Mouse (Mus musculus): ENCODE results near the gene Tbc1d10c. TPM values are rescaled to one million over a fixed set of nuclear protein-coding genes. Genes with fewer than 3 reads are reported as not detected.

The Tbc1d10c gene
- polyA plus RNA-seq, 1 experiment from 2014 or later = 6.7 TPM

GRCm38 (mm10) chr19:4201291-4201909, 10.3 kb upstream of the Tbc1d10c start, which contains the start of gene Rad9a:
Gene Rad9a, minus strand, starts transcription at chr19:4201662.
- Histone ChIP-seq H3K9ac (peak within 1 kb of the TSS; percentile 75), H3K4me3 (peak within 1 kb of the TSS; percentile 64), H3K4me2 (peak within 1 kb of the TSS; percentile 82), H3K27ac (peak within 1 kb of the TSS; percentile 61), H3K36me3 (peaks cover 21% of the 10 kb centered on the region), H3K27me3 (peaks cover 4% of the 10 kb centered on the region; the same call in 1 of the 2 replicates), H3K4me1 (peaks cover 21% of the 10 kb centered on the region), H3K9me3 (no peaks in the 10 kb centered on the region)
- under 1% methylated on average over 34 of the region's 34 CpGs for WGBS
- peak; percentile 88 for ATAC-seq (ENCODE audit: borderline replicate concordance, extremely low read depth, low FRiP score, low TSS enrichment)

GRCm38 (mm10) chr19:4197180-4197579, 6.1 kb upstream of the Tbc1d10c start:
- Histone ChIP-seq H3K4me3 (no peak overlapping the region), H3K4me2 (no peak overlapping the region), H3K27ac (no peak overlapping the region), H3K9ac (no peak overlapping the region), H3K36me3 (peaks cover 55% of the 10 kb centered on the region), H3K9me3 (no peaks in the 10 kb centered on the region), H3K27me3 (no peaks in the 10 kb centered on the region), H3K4me1 (peaks cover 41% of the 10 kb centered on the region)
- no peak for ATAC-seq (ENCODE audit: borderline replicate concordance, extremely low read depth, low FRiP score, low TSS enrichment)
- 52% methylated on average over 3 of the region's 3 CpGs for WGBS

- Histone ChIP-seq H3K36me3 (peaks cover 55% of the 10 kb centered on the region), H3K9ac (no peak overlapping the region), H3K27ac (no peak overlapping the region), H3K4me2 (no peak overlapping the region), H3K4me3 (no peak overlapping the region), H3K27me3 (no peaks in the 10 kb centered on the region), H3K4me1 (peaks cover 38% of the 10 kb centered on the region), H3K9me3 (no peaks in the 10 kb centered on the region)
- ATAC-seq (ENCODE audit: borderline replicate concordance, extremely low read depth, low FRiP score, low TSS enrichment) = no peak
- WGBS = 25% methylated on average over 5 of the region's 5 CpGs
Measured at GRCm38 (mm10) chr19:4196548-4196947, 5.5 kb upstream of the Tbc1d10c start.

GRCm38 (mm10) chr19:4196048-4196447, 5.0 kb upstream of the Tbc1d10c start:
- Histone ChIP-seq H3K4me3 (no peak overlapping the region), H3K9ac (no peak overlapping the region)

GRCm38 (mm10) chr19:4194776-4195650, 3.9 kb upstream of the Tbc1d10c start:
- Histone ChIP-seq H3K4me3 (no peak overlapping the region), H3K36me3 (peaks cover 53% of the 10 kb centered on the region), H3K27ac (no peak overlapping the region)

More at GRCm38 (mm10) chr19:4196048-4196447, 5.0 kb upstream of the Tbc1d10c start:
- no peaks in the 10 kb centered on the region for H3K27me3 ChIP-seq
- H3K36me3 ChIP-seq = peaks cover 55% of the 10 kb centered on the region
- H3K4me1 ChIP-seq = peaks cover 42% of the 10 kb centered on the region
- no peak overlapping the region for H3K27ac ChIP-seq
- no peaks in the 10 kb centered on the region for H3K9me3 ChIP-seq
- no peak for ATAC-seq (ENCODE audit: borderline replicate concordance, extremely low read depth, low FRiP score, low TSS enrichment)
- WGBS = 42% methylated on average over 2 of the region's 2 CpGs
- no peak overlapping the region for H3K4me2 ChIP-seq

GRCm38 (mm10) chr19:4194021-4194724, 3.1 kb upstream of the Tbc1d10c start:
- no peak for ATAC-seq (ENCODE audit: borderline replicate concordance, extremely low read depth, low FRiP score, low TSS enrichment)
- no peaks in the 10 kb centered on the region for H3K9me3 ChIP-seq
- H3K27me3 ChIP-seq = no peaks in the 10 kb centered on the region
- H3K4me3 ChIP-seq = 0 out of 2 replicates have a peak overlapping the region, but pooled peaks have one; percentile 90
- peaks cover 46% of the 10 kb centered on the region for H3K36me3 ChIP-seq
- peak overlapping the region; percentile 11; the same call in 1 of the 2 replicates for H3K9ac ChIP-seq
- H3K4me2 ChIP-seq = peak overlapping the region; percentile 78; the same call in 1 of the 2 replicates
- no peak overlapping the region for H3K27ac ChIP-seq
- peaks cover 31% of the 10 kb centered on the region for H3K4me1 ChIP-seq
- 79% methylated on average over 8 of the region's 8 CpGs for WGBS

More at GRCm38 (mm10) chr19:4194776-4195650, 3.9 kb upstream of the Tbc1d10c start:
- H3K4me1 ChIP-seq = peaks cover 32% of the 10 kb centered on the region
- H3K27me3 ChIP-seq = no peaks in the 10 kb centered on the region
- no peak overlapping the region for H3K4me2 ChIP-seq
- no peak for ATAC-seq (ENCODE audit: borderline replicate concordance, extremely low read depth, low FRiP score, low TSS enrichment)
- H3K9me3 ChIP-seq = no peaks in the 10 kb centered on the region
- H3K9ac ChIP-seq = no peak overlapping the region
- WGBS = 79% methylated on average over 12 of the region's 12 CpGs

GRCm38 (mm10) chr19:4193129-4193528, 2.0 kb upstream of the Tbc1d10c start:
- Histone ChIP-seq H3K27me3 (no peaks in the 10 kb centered on the region), H3K4me1 (peaks cover 31% of the 10 kb centered on the region), H3K4me3 (peak overlapping the region; percentile 90), H3K27ac (no peak overlapping the region), H3K9me3 (no peaks in the 10 kb centered on the region), H3K36me3 (peaks cover 45% of the 10 kb centered on the region), H3K9ac (peak overlapping the region; percentile 99), H3K4me2 (peak overlapping the region; percentile 78)
- WGBS = 43% methylated on average over 6 of the region's 6 CpGs
- no peak for ATAC-seq (ENCODE audit: borderline replicate concordance, extremely low read depth, low FRiP score, low TSS enrichment)

- Histone ChIP-seq H3K9ac (peak overlapping the region; percentile 99), H3K36me3 (peaks cover 44% of the 10 kb centered on the region), H3K9me3 (no peaks in the 10 kb centered on the region), H3K27me3 (no peaks in the 10 kb centered on the region), H3K4me3 (peak overlapping the region; percentile 90), H3K4me2 (peak overlapping the region; percentile 78), H3K4me1 (peaks cover 31% of the 10 kb centered on the region), H3K27ac (peak overlapping the region; percentile 95)
- WGBS = under 1% methylated on average over 52 of the region's 52 CpGs
- ATAC-seq (ENCODE audit: borderline replicate concordance, extremely low read depth, low FRiP score, low TSS enrichment) = peak; percentile 48
Measured at GRCm38 (mm10) chr19:4192251-4192985, 1.3 kb upstream of the Tbc1d10c start.

- ATAC-seq (ENCODE audit: borderline replicate concordance, extremely low read depth, low FRiP score, low TSS enrichment) = peak; percentile 94
- H3K9ac ChIP-seq = peak within 1 kb of the TSS; percentile 99
- peak within 1 kb of the TSS; percentile 78 for H3K4me2 ChIP-seq
- H3K4me3 ChIP-seq = peak within 1 kb of the TSS; percentile 90
- H3K4me1 ChIP-seq = peaks cover 30% of the 10 kb centered on the region
- H3K36me3 ChIP-seq = peaks cover 37% of the 10 kb centered on the region
- 4% methylated on average over 44 of the region's 47 CpGs for WGBS
- peak within 1 kb of the TSS; percentile 95 for H3K27ac ChIP-seq
- H3K27me3 ChIP-seq = no peaks in the 10 kb centered on the region
- H3K9me3 ChIP-seq = no peaks in the 10 kb centered on the region
Measured at GRCm38 (mm10) chr19:4191528-4192250, 605 bp upstream of the Tbc1d10c start, which contains the start of gene Ppp1ca. Gene Ppp1ca, plus strand, starts transcription at chr19:4192065.

GRCm38 (mm10) chr19:4189051-4189620, 1.9 kb downstream of the Tbc1d10c start:
- no peaks in the 10 kb centered on the region for H3K27me3 ChIP-seq
- H3K4me2 ChIP-seq = no peak overlapping the region
- H3K4me1 ChIP-seq = peaks cover 23% of the 10 kb centered on the region
- 84% methylated on average over 12 of the region's 12 CpGs for WGBS
- no peak overlapping the region for H3K9ac ChIP-seq
- no peaks in the 10 kb centered on the region for H3K9me3 ChIP-seq
- ATAC-seq (ENCODE audit: borderline replicate concordance, extremely low read depth, low FRiP score, low TSS enrichment) = no peak
- no peak overlapping the region for H3K27ac ChIP-seq
- no peak overlapping the region for H3K4me3 ChIP-seq
- peaks cover 11% of the 10 kb centered on the region; the same call in 1 of the 2 replicates for H3K36me3 ChIP-seq
